Mouse (Mus musculus): ENCODE results near the gene Fam155a. TPM values are rescaled to one million over a fixed set of nuclear protein-coding genes. Genes with fewer than 3 reads are reported as not detected.

The Fam155a gene
- polyA plus RNA-seq, 2 experiments from 2014 or later = 0.30 TPM; not detected in 1

- no peak for ATAC-seq
Measured at GRCm38 (mm10) chr8:9656901-9657300, 114.1 kb downstream of the Fam155a start.

DNA sequence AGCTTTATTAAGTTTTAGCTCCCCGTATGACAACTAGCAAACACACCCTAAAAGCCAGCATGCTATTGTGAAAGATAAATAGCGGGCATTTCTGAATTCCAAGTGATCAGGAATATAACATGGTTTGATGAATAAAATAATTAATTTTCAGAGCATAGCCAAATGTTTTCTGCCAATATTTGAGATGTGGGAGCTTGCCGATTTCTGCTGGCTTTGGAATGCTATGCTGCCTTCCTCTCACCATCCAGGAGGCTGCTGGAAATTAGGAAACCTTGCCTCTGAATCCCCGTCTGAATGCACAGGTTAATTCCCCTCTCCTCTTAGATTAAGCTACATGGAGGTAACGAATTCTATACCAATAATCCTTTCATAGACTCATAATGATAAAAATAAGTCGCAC, 116.1 kb downstream of the Fam155a start:
- ATAC-seq = no peak

GRCm38 (mm10) chr8:9653643-9654042, 117.3 kb downstream of the Fam155a start:
- ATAC-seq = no peak

GRCm38 (mm10) chr8:9638162-9638561, 132.8 kb downstream of the Fam155a start:
- ATAC-seq = no peak

DNA sequence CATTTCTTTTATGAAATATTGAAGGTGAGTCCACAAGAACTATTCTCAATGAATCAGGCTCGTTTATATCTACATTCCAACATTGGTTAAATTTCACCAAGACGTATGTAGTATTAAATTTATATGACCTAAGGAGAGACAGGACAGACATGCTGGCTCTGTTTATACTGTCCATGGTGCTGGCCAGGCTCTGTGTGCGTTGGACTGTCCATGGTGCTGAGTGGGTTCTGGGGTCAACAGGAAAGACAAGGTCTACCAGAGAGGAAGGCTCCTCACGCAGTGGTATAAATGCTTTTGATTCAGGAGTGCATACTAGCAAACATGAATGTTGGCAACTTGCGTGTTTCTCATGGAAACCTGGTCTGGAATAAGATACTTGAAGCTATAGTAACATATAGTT, 135.7 kb downstream of the Fam155a start:
- ATAC-seq = no peak

- no peak for ATAC-seq
Measured at GRCm38 (mm10) chr8:9607086-9607701, 163.8 kb downstream of the Fam155a start.

GRCm38 (mm10) chr8:9596003-9596402, 175.0 kb downstream of the Fam155a start:
- no peak for ATAC-seq

DNA sequence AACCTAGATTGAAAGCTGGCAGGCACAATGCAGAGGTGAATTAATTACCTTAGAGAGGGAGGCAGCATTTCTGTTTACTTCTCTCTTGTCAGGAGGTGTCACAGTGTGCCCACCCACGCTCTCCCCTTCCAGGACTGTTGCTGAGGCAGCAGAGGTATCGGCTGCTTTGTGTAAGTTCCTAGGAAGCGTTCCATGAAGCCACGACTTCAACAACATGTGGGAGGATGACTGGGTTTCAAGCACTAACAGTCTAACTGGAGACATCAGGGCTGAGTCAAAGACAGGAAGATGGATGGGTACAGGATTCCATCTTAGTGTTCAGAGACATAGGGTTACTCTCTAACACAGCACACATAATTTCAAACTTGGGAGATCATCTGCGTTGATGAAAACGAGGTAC, 189.1 kb downstream of the Fam155a start:
- ATAC-seq = no peak

GRCm38 (mm10) chr8:9580192-9580591, 190.8 kb downstream of the Fam155a start:
- ATAC-seq = no peak

GRCm38 (mm10) chr8:9571977-9572376, 199.0 kb downstream of the Fam155a start:
- ATAC-seq = no peak

DNA sequence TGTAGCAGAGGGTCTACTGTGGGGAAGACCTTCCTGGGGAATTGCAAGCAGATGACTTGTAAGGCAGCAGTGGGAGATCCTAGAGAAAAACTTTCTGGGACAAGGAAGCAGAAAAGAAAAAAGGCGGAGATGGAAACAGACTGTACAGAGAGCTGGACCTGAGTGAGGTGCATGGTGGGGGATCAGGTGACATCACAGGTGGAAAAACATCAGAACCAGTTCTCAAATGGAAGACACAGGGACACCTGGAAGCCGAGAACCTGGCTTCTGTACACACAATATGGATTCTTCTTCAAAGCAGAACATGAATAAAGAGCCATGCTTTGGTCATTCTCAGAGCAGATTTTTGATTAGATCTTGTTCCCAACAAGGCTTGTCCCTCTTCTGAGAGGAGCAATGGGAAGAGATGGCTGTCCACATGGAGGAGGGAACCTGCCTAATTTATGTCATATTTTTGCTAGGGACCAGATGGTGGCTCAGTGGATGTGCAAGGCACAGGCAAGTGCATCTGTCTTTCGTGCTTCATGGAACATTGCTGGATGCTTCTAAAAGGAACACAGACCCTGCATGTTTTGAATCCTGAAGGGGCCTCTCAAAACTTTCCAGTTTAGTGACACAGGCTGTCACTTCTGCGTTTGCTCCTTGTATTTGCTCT, 201.3 kb downstream of the Fam155a start:
- ATAC-seq = no peak

DNA sequence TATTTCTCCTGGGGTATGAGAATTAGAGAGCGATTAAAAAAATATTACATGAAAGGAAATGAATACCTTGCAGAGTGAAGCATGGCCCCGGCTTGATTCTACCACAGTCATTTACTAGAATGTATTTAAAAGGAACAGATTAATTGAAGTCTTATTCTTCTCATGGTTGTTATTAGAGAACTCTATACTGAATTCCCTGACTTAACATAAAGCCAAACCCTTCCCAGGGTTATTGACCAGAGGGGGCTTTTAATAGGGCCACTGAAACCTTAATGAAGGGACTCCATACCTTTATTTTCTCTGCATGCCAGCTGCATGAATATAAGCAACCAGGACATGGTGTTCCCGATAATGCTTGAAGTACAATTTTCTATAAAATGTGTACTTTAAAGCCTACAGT, 221.8 kb downstream of the Fam155a start:
- no peak for ATAC-seq

DNA sequence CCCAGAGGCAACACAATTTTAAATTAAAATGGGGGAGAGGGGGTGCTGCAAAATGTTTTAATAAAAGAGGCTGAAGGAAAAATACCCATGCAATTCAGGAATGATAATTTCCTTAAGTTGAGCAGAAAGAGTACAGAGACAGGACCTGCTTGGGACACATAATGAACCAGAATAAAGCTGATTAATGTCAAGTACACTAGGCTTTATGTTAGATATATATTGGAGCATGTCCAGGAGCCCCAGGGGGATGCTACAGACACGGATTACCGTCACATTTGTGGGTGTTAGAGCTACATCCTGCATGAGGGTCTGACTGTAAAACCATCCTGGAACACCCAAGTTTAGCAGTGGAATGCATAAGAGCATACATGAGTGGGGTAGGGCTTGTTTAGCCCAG, 223.4 kb downstream of the Fam155a start:
- no peak for ATAC-seq

DNA sequence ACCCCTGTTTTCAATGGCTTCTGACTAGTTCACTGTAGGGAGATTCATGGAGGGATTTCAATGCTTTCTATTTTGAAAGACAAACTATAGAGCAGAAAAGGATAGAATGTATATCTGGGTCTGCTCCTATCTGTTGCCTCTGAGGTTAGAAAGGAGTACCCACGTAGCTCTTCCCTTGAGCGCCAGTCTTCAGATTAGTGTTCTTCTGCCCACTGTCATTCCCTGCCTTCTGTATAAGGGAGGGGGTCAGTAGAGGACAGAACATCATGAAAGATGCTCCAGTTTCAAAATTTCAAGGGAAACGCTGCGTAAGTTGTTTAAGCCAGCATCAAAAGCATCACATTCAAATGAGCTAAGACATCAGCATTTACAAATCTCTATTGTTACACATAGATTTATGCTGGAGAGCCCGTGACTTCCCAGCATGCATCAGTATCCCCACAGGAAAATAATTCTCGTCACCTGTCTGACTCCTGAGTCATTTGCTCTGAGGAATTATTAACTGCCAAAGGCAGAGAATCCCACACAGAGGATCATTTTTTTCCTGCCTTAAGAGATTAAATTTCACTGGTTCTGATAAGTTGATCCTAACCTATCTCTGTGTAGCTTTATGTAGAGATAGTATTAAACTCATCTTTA, 223.9 kb downstream of the Fam155a start:
- ATAC-seq = no peak

- ATAC-seq = no peak
Measured at GRCm38 (mm10) chr8:9546429-9546828, 224.5 kb downstream of the Fam155a start.

DNA sequence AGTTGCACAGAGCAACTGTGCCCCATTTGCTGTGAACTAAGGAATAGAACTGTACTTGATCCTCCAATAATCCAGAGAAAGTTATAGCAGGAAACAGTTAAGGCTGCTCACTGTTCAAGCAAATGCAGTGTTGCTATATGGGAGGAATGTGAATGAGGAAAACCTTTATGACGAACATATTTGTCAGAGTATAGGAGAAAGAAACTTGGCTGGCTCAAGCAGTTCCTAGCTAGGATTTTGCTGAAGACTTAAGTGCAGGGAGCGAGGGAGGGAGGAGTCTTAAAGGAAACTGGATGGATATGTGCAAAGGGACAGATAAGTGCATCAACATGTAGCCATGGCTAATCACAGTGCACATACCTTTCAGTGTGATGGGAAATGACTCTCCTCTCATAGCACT, 225.3 kb downstream of the Fam155a start:
- no peak for ATAC-seq

DNA sequence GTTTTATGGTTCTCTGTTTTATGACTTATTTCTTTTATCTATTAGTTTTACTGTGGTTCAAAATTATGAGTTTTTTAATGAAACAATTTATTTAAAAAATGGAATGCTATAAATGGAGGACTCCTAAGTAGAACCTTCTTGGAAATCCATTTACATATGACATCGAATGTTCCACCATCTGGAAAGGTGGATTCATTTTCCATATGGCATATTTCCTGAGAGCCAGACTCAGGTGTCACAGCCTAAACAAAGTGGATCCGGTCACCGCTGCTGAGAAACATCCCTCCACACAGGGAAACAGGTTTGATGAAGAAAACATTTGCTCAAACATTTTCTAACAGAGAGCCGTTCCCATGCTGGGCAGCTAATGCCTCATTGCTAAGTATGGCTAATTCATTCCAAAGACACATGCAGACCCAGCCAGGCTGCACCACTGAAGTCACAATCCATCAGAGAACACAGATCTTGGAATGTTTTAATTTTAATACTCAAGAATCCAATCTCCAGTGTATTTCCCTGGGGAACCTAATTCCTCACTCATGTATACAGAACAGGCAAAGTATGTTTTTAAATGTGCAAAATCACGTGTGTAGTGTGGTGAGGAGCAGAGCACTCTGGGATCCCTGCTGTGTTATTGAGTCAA, 235.1 kb downstream of the Fam155a start:
- ATAC-seq = no peak

DNA sequence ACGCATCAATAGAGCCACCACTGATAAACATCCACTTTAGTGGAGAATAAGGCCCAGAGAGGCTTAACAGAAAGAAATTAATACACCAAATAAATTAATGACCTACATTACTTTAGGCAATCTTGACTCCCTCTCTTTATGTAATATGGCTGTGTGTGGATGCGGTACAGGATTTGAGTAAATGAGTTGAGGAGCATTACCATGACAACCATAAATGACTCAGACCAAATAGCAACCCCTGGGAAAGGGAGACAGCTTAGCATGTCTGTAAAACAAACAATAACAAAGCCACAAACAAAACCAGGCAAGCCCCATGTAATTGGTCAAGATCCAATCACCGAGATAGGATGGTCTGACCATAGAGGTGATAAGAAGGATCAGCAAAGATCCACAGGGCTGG, 244.4 kb downstream of the Fam155a start:
- no peak for ATAC-seq

DNA sequence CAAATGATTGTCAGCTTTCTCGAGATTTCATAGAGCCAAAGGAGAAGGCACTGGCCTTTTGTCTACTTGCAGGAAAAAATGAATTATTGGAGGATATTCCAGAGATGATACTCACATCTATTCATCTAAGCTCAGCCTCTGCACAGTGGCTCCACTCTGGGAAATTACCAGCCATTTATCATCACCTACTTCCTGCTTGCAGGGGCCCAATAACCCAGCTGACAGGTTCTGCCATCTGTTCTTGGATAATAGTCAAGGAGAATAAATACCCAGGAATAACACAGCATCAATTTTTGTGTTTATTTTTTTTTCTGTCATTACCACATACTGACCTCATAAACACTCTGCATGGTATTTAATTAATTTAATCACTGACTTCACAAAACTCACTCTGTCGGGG, 249.4 kb downstream of the Fam155a start:
- no peak for ATAC-seq

DNA sequence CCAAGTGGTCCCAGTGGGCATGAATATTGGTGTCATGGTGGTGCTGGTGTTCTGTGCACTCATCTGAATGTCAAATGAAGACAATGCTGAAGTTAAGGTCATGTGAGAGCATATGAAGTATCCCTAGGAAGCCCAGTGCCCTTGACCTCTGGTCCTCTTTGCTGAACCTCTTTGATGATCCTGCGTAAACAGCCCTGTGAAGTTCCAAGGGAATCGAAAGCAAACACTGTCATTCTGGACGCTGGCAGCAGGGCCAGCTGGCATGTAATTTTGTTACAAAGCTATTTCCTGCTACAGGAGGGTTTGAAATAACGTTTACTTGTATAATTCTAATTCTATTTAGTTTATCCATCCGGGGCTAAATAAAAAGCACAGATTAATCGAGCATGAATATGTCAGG, 270.2 kb downstream of the Fam155a start:
- ATAC-seq = no peak

- ATAC-seq = no peak
Measured at GRCm38 (mm10) chr8:9494225-9494598, 276.7 kb downstream of the Fam155a start.

DNA sequence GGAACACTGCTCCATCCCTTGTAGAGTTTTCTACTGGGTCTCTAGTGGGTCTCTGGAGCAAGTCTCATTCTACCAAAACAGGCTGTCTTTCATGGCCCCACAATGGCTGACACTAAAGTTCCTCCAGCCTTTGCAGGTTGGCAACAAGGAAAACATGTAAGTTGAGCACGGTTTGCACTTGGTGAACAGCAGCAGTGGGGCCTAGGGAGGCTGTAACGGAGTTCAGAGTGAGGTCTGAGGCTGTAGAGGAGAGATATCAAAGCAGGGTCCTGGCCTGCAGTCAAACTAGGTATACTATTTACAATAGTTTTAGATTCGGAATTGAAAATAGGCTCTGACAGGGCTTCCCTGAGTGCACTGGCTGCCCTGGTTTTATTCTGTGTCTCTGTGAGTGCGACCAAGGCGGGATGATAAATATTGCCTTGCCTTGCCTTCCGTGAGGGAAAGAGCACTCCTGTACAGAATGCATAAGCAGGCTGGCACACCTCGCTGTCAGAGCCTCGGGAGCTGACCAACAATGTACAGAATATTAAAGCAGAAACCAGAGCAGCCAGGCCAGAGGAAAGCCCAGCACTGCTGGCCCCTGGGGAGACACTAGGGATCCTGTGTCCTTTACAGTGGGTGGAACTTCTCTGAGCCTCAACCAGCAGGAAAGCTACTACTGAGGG, 277.3 kb downstream of the Fam155a start:
- ATAC-seq = no peak

DNA sequence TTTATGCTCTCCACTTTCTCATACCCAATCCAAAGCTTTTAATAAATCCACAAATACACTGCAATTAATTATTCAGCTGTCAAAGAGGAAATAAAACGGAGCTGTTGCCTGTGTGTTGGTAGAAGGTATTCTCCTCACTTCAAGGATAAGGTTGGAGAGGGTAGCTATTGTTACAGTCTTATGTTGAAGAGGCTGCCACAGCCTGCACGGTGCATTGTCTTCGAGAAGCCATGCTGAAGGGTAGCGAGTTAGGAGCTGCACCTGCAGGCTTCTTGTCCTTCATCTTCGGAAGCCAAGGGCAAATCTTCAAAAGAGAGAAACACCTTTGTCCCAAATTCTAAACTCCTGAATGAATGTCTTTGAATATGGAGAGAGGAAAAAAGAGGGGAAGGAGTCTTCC, 288.4 kb downstream of the Fam155a start:
- ATAC-seq = no peak
